Mouse (Mus musculus) C2C12 (cell line): ENCODE results near the gene Rpl35a.

Source experiments
- CEBPB ChIP-seq: IDR thresholded peaks from one replicate; pipeline ENCODE4 v1.6.1; 2011; ENCODE audit warnings: low read depth, mild to moderate bottlenecking, control low read depth, moderate library complexity
- CTCF ChIP-seq: IDR thresholded peaks from one replicate; pipeline ENCODE4 v1.5.1; 2011; ENCODE audit not compliant: control insufficient read depth, insufficient read depth, insufficient read length
- FOSL1 ChIP-seq: IDR thresholded peaks from one replicate; pipeline ENCODE4 v1.8.0; 2011; ENCODE audit warnings: mild to moderate bottlenecking, low read length; ENCODE audit not compliant: poor library complexity, insufficient read depth, severe bottlenecking
- MAX ChIP-seq: IDR thresholded peaks from one replicate; pipeline ENCODE4 v1.6.1; 2011; ENCODE audit warnings: mild to moderate bottlenecking, control low read depth
- MYOD1 ChIP-seq: IDR thresholded peaks from one replicate; pipeline ENCODE4 v1.6.1; 2011; ENCODE audit warnings: low read depth; ENCODE audit not compliant: control insufficient read depth, insufficient read length
- MYOG ChIP-seq: IDR thresholded peaks from one replicate; pipeline ENCODE4 v1.6.1; 2011; ENCODE audit not compliant: control insufficient read depth, insufficient read length; ENCODE audit errors: extremely low read depth

DNA sequence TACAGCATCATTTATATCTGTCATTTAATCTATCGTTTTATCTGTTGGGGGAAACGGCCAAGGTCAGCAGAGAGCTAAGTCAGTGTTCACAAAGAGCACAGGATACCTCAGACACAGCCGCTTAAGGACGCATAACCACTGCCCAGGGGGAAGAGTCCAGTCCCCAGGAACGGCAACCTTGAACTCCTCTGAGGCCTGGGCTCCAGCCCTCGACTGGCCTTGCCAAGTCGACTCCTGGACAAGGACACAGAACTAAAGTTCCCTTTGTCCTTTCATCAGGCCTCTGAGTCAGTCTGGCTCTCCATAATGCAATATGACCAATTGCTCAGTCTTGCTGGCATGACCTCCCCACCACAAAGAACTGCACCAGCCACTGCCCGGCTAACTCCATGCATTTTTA lies 29.4 kb downstream of the Rpl35a start:
- TF ChIP-seq MAX = no peak
- TF ChIP-seq CTCF = no peak
- TF ChIP-seq MYOG = no peak
- TF ChIP-seq FOSL1 = no peak
- no peak for TF ChIP-seq CEBPB
- no peak for TF ChIP-seq MYOD1
